Mouse (Mus musculus) embryonic stem cell, embryonic (primary cell): ENCODE data around the gene Ociad2.

Source experiments
- CTCF ChIA-PET, 4 experiments: fragments of 300-600 bp in 2 of 4; fragments of 350-600 bp in 2 of 4; sonication (Branson Sonifier 250); formaldehyde crosslinking; loops; one replicate each; lab custom pipeline; 2022; ENCODE audit warnings: inconsistent platforms in 2 of 4; lab: Charles Lee
- POLR2A ChIA-PET, 4 experiments: fragments of 300-600 bp in 2 of 4; fragments of 350-600 bp in 2 of 4; sonication (Branson Sonifier 250); formaldehyde crosslinking; loops; one replicate each; lab custom pipeline; 2022; ENCODE audit warnings: antibody characterized with exemption in 4 of 4, inconsistent platforms in 1 of 4; lab: Charles Lee

Ociad2 gene

GRCm38 (mm10) chr5:73362791-73363190 lies 22.0 kb upstream of the Ociad2 start:
- CTCF ChIA-PET, result interaction anchor here in 2 of 4 experiments (0.7 to 2.2 kb wide), 3 partner anchors 17 to 924 kb away, joined by 3 to 6 read pairs (median 3); no protein-coding TSS in a partner anchor

GRCm38 (mm10) chr5:73362338-73362737 lies 21.5 kb upstream of the Ociad2 start:
- ChIA-PET POLR2A (interaction anchor here in 2 of 4 experiments (0.6 to 7.3 kb wide), 10 partner anchors 7 to 356 kb away, joined by 3 to 64 read pairs (median 4); partner anchors contain the start of genes Ociad1 (in 1 of the 2) and Slc10a4 (in 1 of the 2)), CTCF (interaction anchor here in 2 of 4 experiments (0.6 to 2.2 kb wide), 2 partner anchors 17 to 202 kb away, joined by 3 to 6 read pairs; no protein-coding TSS in a partner anchor)

More at GRCm38 (mm10) chr5:73362791-73363190, 22.0 kb upstream of the Ociad2 start:
- POLR2A ChIA-PET, result interaction anchor here in 2 of 4 experiments (0.8 to 7.3 kb wide), 9 partner anchors 7 to 145 kb away, joined by 3 to 64 read pairs (median 4); partner anchors contain the start of gene Ociad1 (in 1 of the 2)

GRCm38 (mm10) chr5:73360240-73360639 lies 19.4 kb upstream of the Ociad2 start:
- ChIA-PET CTCF (interaction anchor here in 2 of 4 experiments (0.5 to 1.4 kb wide), 5 partner anchors 9 to 334 kb away, joined by 4 to 6 read pairs (median 5); no protein-coding TSS in a partner anchor), POLR2A (interaction anchor here in 2 of 4 experiments (0.7 to 7.3 kb wide), 19 partner anchors 9 to 491 kb away, joined by 3 to 64 read pairs (median 5); no protein-coding TSS in a partner anchor)

GRCm38 (mm10) chr5:73359752-73360141 lies 18.9 kb upstream of the Ociad2 start:
- ChIA-PET POLR2A (interaction anchor here in 3 of 4 experiments (0.8 to 7.3 kb wide), 19 partner anchors 8 to 490 kb away, joined by 3 to 64 read pairs (median 5); no protein-coding TSS in a partner anchor), CTCF (interaction anchor here in 2 of 4 experiments (0.5 to 1.4 kb wide), 5 partner anchors 10 to 334 kb away, joined by 3 to 5 read pairs (median 4); no protein-coding TSS in a partner anchor)

- ChIA-PET POLR2A (interaction anchor here (0.5 to 7.3 kb wide), 17 partner anchors 9 to 490 kb away, joined by 3 to 64 read pairs (median 5); partner anchors contain the start of gene Ociad1 (in 1 of the 4)), CTCF (interaction anchor here in 2 of 4 experiments (0.8 to 1.4 kb wide), 2 partner anchors 23 to 266 kb away, joined by 3 to 5 read pairs; no protein-coding TSS in a partner anchor)
These were observed 18.4 kb upstream of the Ociad2 start for GRCm38 (mm10) chr5:73359134-73359751.

GRCm38 (mm10) chr5:73355393-73355792 lies 14.6 kb upstream of the Ociad2 start:
- CTCF ChIA-PET, result no interaction called here
- POLR2A ChIA-PET, result interaction anchor here in 1 of 4 experiments (7.3 kb wide), 1 partner anchor 14 kb away, joined by 64 read pairs; no protein-coding TSS in a partner anchor

GRCm38 (mm10) chr5:73353978-73354377 lies 13.2 kb upstream of the Ociad2 start:
- CTCF ChIA-PET, result no interaction called here
- POLR2A ChIA-PET, result interaction anchor here in 3 of 4 experiments (0.6 to 1.3 kb wide), 9 partner anchors 7 to 43 kb away, joined by 3 to 9 read pairs (median 3); no protein-coding TSS in a partner anchor

- CTCF ChIA-PET, result no interaction called here
These were observed 12.7 kb upstream of the Ociad2 start for GRCm38 (mm10) chr5:73353519-73353918.

GRCm38 (mm10) chr5:73351796-73352195 lies 11.0 kb upstream of the Ociad2 start:
- CTCF ChIA-PET, result no interaction called here

More at GRCm38 (mm10) chr5:73353519-73353918, 12.7 kb upstream of the Ociad2 start:
- POLR2A ChIA-PET, result interaction anchor here in 3 of 4 experiments (0.6 to 1.3 kb wide), 7 partner anchors 8 to 21 kb away, joined by 3 to 9 read pairs (median 3); no protein-coding TSS in a partner anchor

GRCm38 (mm10) chr5:73349514-73349913 lies 8.7 kb upstream of the Ociad2 start:
- CTCF ChIA-PET, result no interaction called here
- POLR2A ChIA-PET, result interaction anchor here in 2 of 4 experiments (3.2 to 3.4 kb wide), 2 partner anchors 10 kb away, joined by 11 to 20 read pairs; no protein-coding TSS in a partner anchor

More at GRCm38 (mm10) chr5:73351796-73352195, 11.0 kb upstream of the Ociad2 start:
- POLR2A ChIA-PET, result interaction anchor here in 1 of 4 experiments (1.0 to 1.9 kb wide), 3 partner anchors 9 to 24 kb away, joined by 3 to 5 read pairs (median 3); no protein-coding TSS in a partner anchor

- POLR2A ChIA-PET, result interaction anchor here in 2 of 4 experiments (1.2 to 4.3 kb wide), 4 partner anchors 23 to 108 kb away, joined by 3 to 28 read pairs (median 6); no protein-coding TSS in a partner anchor
- CTCF ChIA-PET, result interaction anchor here in 3 of 4 experiments (0.6 to 1.8 kb wide), 4 partner anchors 35 to 413 kb away, joined by 3 to 4 read pairs (median 4); no protein-coding TSS in a partner anchor
These were observed 4.4 kb upstream of the Ociad2 start for GRCm38 (mm10) chr5:73345254-73345653.

GRCm38 (mm10) chr5:73344310-73344709 lies 3.5 kb upstream of the Ociad2 start:
- ChIA-PET POLR2A (interaction anchor here in 1 of 4 experiments (1.2 to 4.3 kb wide), 2 partner anchors 24 to 107 kb away, joined by 3 to 28 read pairs; no protein-coding TSS in a partner anchor), CTCF (no interaction called here)

- POLR2A ChIA-PET, result interaction anchor here in 3 of 4 experiments (0.9 to 1.7 kb wide), 9 partner anchors 13 to 86 kb away, joined by 3 to 11 read pairs (median 3); partner anchors contain the start of genes Fryl (in 1 of the 3) and Ociad1 (in 1 of the 3)
These were observed 2.0 kb upstream of the Ociad2 start for GRCm38 (mm10) chr5:73342701-73343355.

GRCm38 (mm10) chr5:73339779-73340722 lies 777 bp downstream of the Ociad2 start:
- CTCF ChIA-PET, result interaction anchor here in 3 of 4 experiments (0.6 kb wide), 3 partner anchors 34 to 891 kb away, joined by 3 to 7 read pairs (median 3); no protein-coding TSS in a partner anchor
- POLR2A ChIA-PET, result interaction anchor here in 1 of 4 experiments (1.1 to 1.2 kb wide), 4 partner anchors 8 to 31 kb away, joined by 3 to 4 read pairs (median 4); no protein-coding TSS in a partner anchor

More at GRCm38 (mm10) chr5:73342701-73343355, 2.0 kb upstream of the Ociad2 start:
- CTCF ChIA-PET, result interaction anchor here in 2 of 4 experiments (0.5 to 1.3 kb wide), 2 partner anchors 40 to 160 kb away, joined by 3 to 5 read pairs; no protein-coding TSS in a partner anchor

GRCm38 (mm10) chr5:73338832-73339163 lies 2.0 kb downstream of the Ociad2 start:
- CTCF ChIA-PET, result interaction anchor here (0.6 to 1.0 kb wide), 8 partner anchors 8 to 56 kb away, joined by 3 to 6 read pairs (median 4); no protein-coding TSS in a partner anchor

More at GRCm38 (mm10) chr5:73338832-73339163, 2.0 kb downstream of the Ociad2 start:
- POLR2A ChIA-PET, result interaction anchor here (0.6 to 1.9 kb wide), 17 partner anchors 9 to 282 kb away, joined by 3 to 8 read pairs (median 3); no protein-coding TSS in a partner anchor
